Mouse (Mus musculus): ENCODE results near the gene Zfp282. TPM values are rescaled to one million over a fixed set of nuclear protein-coding genes. Genes with fewer than 3 reads are reported as not detected.

Zfp282 gene
- polyA plus RNA-seq, 1 experiment from 2014 or later, result 5.5 TPM

DNA sequence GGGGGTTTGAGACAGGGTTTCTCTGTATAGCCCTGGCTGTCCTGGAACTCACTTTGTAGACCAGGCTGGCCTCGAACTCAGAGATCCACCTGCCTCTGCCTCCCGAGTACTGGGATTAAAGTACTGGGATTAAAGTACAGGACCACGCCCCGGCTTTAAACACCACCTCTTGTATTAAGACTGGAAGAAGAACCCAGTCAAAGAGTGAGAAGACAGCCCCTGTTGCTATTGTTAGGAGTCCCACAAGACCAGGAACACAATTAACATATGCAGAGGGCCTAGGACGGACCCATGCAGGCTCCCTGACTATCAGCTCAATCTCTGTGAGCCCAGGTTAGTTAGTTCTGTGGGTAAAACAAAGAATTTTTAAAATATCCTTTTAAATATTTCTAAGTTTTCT lies 4.7 kb upstream of the Zfp282 start:
- H3K27ac ChIP-seq, result no peak overlapping the region
- 96% methylated on average over 5 of the region's 5 CpGs for WGBS (ENCODE audit: missing documents)
- H3K79me2 ChIP-seq (ENCODE audit: inconsistent target), result no peaks in the 10 kb centered on the region
- no peak overlapping the region for H3K4me3 ChIP-seq (ENCODE audit: inconsistent target)
- H3K36me3 ChIP-seq (ENCODE audit: inconsistent target), result no peaks in the 10 kb centered on the region

DNA sequence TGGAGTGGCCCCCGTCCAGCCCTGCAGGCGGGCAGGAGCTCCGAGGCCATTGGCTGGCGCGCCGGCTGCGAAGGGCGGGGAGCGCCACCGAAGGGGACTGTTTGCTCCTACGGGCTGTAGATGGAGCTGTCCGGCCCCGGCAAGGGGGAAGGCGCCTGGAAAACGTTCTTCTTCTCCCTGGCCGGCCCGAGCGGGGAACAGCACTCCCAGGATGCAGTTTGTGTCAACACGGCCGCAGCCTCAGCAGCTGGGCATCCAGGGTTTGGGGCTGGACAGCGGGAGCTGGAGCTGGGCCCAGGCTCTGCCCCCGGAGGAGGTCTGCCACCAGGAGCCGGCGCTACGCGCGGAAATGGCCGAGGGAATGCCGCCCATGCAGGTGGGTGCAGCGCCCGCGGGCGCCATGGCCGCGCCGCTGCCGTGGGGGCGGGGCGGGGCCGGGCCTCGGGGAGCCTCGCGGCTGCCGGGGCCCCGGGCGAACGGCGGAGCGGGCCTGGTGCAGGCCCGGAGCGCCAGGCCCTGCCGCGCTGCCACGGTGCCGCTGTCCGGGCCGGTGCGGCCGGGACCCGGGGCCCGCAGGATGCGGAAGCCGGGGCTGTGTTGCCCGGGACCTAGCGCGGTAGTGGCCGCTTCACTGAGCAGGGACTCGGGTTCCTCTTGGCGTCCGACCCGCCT lies 593 bp downstream of the Zfp282 start:
- WGBS (ENCODE audit: missing documents), result under 1% methylated on average over 58 of the region's 71 CpGs
- Histone ChIP-seq H3K79me2 (ENCODE audit: inconsistent target) (peaks cover 30% of the 10 kb centered on the region; the same call in 1 of the 2 replicates), H3K27ac (peak overlapping the region; percentile 59), H3K4me3 (ENCODE audit: inconsistent target) (peak overlapping the region; percentile 71), H3K36me3 (ENCODE audit: inconsistent target) (peaks cover 16% of the 10 kb centered on the region)

DNA sequence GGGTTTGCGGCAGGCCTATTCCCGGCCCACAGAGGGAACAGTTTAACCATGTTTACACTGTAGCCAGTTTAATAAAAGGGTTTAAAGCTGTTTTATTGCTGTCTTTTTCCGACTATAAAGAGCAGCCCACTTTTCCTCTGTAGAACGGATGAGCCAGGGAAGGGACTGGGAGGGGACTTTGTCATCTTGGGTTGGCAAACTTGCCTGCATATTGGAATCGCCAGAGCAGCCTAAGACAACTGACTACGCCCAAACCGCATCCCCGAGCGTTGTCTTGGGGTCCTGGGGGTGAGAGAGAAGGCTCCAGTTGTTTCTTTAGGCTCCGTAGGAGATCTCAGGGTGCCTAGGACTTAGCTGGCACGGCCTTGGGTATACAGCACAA lies 1.1 kb downstream of the Zfp282 start:
- H3K79me2 ChIP-seq (ENCODE audit: inconsistent target), result peaks cover 30% of the 10 kb centered on the region; the same call in 1 of the 2 replicates
- WGBS (ENCODE audit: missing documents), result 2% methylated on average over 11 of the region's 11 CpGs
- H3K4me3 ChIP-seq (ENCODE audit: inconsistent target), result peak overlapping the region; percentile 71
- H3K27ac ChIP-seq, result peak overlapping the region; percentile 59
- H3K36me3 ChIP-seq (ENCODE audit: inconsistent target), result peaks cover 16% of the 10 kb centered on the region

DNA sequence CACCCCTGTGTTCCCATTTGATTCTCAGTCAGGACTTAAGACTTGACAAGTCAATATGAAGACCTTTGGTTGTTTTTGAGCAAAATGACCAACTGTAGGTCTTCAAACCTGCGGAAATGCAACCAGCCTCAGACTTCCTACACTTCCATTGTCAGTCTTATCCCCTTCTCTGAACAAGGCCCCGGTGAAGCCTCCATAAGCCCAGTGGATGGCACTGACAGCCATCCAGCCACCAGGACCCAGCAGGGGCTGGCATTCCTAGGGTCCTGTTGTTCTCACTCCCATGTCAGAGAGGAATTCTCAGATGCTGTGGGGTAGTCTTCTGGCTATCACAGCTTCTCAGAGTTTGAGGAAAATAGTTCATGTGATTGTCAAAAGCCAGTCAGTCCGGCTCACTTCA lies 1.6 kb downstream of the Zfp282 start:
- 45% methylated on average over 3 of the region's 3 CpGs for WGBS (ENCODE audit: missing documents)
- peak overlapping the region; percentile 71 for H3K4me3 ChIP-seq (ENCODE audit: inconsistent target)
- H3K27ac ChIP-seq, result peak overlapping the region; percentile 59

DNA sequence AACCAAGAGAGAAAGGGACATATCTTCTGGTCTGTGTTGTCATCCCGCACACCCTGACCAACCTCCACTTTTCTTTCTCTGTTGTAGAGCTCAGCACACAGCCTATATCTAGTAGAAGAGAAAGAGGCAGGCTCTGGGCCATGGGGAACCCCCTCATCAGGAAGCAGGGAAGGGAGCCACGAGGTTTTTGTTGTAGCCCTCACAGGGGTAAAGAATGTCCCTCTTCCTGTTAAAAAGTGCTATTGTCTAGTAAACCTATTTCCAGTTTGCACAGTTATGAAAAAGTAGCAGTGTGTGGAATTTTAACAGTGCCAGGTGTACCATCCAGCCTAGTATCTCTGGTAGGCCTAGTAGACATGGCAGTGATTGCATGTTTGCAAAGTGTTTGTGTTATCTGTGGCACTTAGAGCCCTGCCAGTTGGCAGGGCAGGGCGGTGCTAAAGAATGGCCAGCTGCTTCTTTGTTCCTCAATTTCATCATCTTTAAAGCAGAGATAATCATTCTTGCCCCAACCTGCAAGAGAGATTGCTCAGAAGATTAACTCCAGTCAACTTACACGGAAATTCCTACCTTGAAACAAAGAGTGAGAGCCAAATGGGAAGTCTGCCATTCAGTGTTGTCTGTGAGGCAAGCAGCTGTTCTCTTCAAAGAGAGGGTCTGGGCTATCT lies 2.2 kb downstream of the Zfp282 start:
- 41% methylated on average over 4 of the region's 4 CpGs for WGBS (ENCODE audit: missing documents)
- H3K27ac ChIP-seq, result peak overlapping the region; percentile 59; the same call in 1 of the 2 replicates
- peaks cover 41% of the 10 kb centered on the region; the same call in 1 of the 2 replicates for H3K79me2 ChIP-seq (ENCODE audit: inconsistent target)
- peaks cover 27% of the 10 kb centered on the region for H3K36me3 ChIP-seq (ENCODE audit: inconsistent target)
- H3K4me3 ChIP-seq (ENCODE audit: inconsistent target), result peak overlapping the region; percentile 71; the same call in 1 of the 2 replicates

More for the DNA sequence above, 1.6 kb downstream of the Zfp282 start:
- Histone ChIP-seq H3K79me2 (ENCODE audit: inconsistent target) (peaks cover 35% of the 10 kb centered on the region; the same call in 1 of the 2 replicates), H3K36me3 (ENCODE audit: inconsistent target) (peaks cover 21% of the 10 kb centered on the region)

DNA sequence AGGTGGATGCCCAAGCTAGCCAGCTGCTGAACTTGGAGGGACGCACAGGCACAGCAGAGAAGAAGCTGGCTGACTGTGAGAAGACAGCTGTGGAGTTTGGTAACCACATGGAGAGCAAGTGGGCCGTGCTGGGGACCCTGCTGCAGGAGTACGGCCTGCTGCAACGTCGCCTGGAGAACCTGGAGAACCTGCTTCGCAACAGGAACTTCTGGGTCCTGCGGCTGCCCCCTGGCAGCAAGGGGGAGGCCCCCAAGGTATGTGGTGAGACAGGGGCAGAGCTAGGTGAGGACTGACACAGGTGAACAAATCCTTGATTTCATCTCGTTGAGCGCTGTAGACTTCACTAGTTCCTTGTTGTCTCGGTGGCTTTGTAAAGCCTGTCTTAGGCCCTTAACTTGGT lies 3.2 kb downstream of the Zfp282 start:
- H3K36me3 ChIP-seq (ENCODE audit: inconsistent target), result peaks cover 34% of the 10 kb centered on the region

DNA sequence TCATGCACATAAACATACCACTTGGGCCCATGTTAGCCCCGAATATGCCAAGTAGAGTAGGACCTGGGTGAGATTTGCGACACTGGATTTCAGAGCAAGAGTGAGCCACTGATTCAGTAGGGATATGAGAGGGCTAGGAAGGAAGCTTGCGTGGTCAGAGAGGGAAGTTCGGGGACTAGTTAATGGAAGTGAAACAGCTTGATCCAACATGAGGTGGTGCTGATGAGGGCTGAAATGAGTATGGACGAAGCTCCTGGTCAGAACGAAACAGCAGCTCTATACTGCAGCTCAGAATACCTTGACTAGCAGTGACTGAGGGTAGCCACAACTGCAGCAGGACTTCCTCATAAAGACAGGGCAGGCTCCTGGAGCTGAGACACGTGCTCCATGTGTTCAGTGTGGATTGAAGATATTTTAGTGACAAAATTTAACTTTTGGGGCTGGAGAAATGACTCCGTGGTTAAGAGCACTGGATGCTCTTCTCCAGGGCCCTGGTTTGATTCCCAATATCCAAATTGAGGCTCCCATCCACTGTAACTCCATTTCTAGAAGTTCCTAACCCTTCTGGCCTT lies 11.9 kb downstream of the Zfp282 start:
- WGBS (ENCODE audit: missing documents), result 40% methylated on average over 8 of the region's 8 CpGs
- Histone ChIP-seq H3K36me3 (ENCODE audit: inconsistent target) (peaks cover 44% of the 10 kb centered on the region), H3K4me3 (ENCODE audit: inconsistent target) (no peak overlapping the region), H3K79me2 (ENCODE audit: inconsistent target) (peaks cover 5% of the 10 kb centered on the region; the same call in 1 of the 2 replicates), H3K27ac (no peak overlapping the region)

More for the DNA sequence above, 3.2 kb downstream of the Zfp282 start:
- no peak overlapping the region for H3K4me3 ChIP-seq (ENCODE audit: inconsistent target)
- H3K27ac ChIP-seq, result no peak overlapping the region
- WGBS (ENCODE audit: missing documents), result 92% methylated on average over 9 of the region's 10 CpGs
- H3K79me2 ChIP-seq (ENCODE audit: inconsistent target), result peaks cover 43% of the 10 kb centered on the region; the same call in 1 of the 2 replicates

DNA sequence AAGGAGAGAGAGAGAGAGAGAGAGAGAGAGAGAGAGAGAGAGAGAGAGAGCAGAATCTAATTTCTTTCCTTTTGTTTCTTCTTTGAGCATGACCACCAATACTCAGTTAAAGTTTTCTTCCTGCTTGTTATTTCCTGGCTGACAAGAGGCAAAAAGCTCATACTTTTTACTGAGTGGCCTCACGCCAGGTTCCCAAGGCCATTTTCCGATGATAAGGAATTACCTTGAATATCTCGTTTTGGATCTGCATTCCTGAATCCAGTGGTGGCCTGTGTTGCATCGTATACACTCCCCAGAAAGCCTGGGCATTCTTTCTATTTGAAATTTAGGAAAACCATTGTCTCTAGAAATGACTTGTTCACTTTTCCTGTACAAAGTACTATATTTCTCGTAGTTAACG lies 22.4 kb downstream of the Zfp282 start:
- 94% methylated on average over 6 of the region's 6 CpGs for WGBS (ENCODE audit: missing documents)
- Histone ChIP-seq H3K79me2 (ENCODE audit: inconsistent target) (no peaks in the 10 kb centered on the region), H3K36me3 (ENCODE audit: inconsistent target) (peaks cover 62% of the 10 kb centered on the region)

DNA sequence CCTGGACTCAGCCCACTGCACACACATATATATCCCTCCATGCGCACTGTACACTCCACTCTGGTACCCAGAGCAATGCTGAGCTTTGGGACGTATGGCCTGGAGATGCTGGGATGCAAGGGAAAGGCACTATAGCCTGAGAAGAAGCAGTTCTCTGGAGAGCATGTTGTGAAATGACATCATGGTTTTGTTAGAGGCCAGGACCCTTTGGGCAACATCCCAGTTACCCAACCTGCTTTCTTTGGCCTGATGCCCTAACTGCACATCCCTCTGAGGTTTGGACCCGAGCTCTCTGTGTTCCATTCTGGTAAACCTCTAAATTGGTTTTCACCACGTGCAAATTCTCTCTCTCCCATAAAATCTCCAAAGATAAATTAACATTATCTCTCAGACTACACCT lies 26.6 kb downstream of the Zfp282 start:
- 86% methylated on average over 4 of the region's 4 CpGs for WGBS (ENCODE audit: missing documents)
- Histone ChIP-seq H3K36me3 (ENCODE audit: inconsistent target) (peaks cover 67% of the 10 kb centered on the region), H3K79me2 (ENCODE audit: inconsistent target) (no peaks in the 10 kb centered on the region), H3K27ac (no peak overlapping the region), H3K4me3 (ENCODE audit: inconsistent target) (no peak overlapping the region)

More for the DNA sequence above, 22.4 kb downstream of the Zfp282 start:
- no peak overlapping the region for H3K4me3 ChIP-seq (ENCODE audit: inconsistent target)
- no peak overlapping the region for H3K27ac ChIP-seq

DNA sequence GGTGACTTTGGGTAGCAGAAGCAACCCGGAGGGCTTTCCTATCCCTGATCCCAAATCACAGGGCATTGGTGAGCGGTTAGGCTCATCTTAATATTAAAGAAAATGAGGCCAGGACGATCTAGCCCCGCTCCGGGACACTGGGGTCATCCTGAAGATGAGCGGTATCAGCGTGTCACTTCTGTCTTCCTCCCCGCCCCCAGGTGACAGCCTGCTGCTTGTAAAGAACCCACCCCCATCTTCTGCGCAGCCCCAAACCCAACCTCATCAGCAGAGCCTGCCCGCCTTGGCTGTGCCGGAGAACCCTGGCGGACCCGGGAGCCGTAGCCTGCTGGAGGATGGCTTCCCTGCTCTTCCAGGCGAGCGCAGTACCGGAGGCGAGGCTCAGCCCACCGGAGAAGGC lies 27.4 kb downstream of the Zfp282 start:
- WGBS (ENCODE audit: missing documents), result 98% methylated on average over 19 of the region's 19 CpGs
- H3K79me2 ChIP-seq (ENCODE audit: inconsistent target), result no peaks in the 10 kb centered on the region
- H3K27ac ChIP-seq, result no peak overlapping the region
- peaks cover 62% of the 10 kb centered on the region for H3K36me3 ChIP-seq (ENCODE audit: inconsistent target)
- no peak overlapping the region for H3K4me3 ChIP-seq (ENCODE audit: inconsistent target)

DNA sequence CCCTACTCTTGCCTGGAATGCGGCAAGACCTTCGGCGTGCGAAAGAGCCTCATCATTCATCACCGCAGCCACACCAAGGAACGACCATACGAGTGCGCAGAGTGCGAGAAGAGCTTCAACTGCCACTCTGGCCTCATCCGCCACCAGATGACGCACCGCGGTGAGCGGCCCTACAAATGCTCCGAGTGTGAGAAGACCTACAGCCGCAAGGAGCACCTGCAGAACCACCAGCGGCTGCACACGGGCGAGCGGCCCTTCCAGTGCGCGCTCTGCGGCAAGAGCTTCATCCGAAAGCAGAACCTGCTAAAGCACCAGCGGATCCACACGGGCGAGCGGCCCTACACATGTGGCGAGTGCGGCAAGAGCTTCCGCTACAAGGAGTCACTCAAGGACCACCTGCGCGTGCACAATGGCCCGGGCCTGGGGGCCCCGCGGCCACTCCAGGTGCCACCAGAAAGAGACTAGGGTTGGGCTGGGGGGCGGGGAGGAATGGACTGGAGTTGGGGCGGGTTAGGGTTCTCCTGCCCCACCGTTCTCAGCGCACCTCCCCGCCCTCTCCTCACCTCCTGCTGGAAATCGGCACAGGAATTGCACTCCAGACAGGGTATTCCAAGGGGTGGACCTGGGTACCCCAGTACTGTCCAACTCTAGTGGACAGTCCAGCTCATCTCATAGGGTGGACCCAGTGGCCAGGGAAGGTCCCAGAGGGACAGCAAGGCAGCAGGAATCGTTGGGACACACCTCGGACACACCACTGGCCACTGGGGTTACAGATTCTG lies 28.1 kb downstream of the Zfp282 start:
- WGBS (ENCODE audit: missing documents), result 93% methylated on average over 43 of the region's 44 CpGs
- H3K4me3 ChIP-seq (ENCODE audit: inconsistent target), result no peak overlapping the region
- H3K27ac ChIP-seq, result no peak overlapping the region
- H3K36me3 ChIP-seq (ENCODE audit: inconsistent target), result peaks cover 54% of the 10 kb centered on the region
- no peaks in the 10 kb centered on the region for H3K79me2 ChIP-seq (ENCODE audit: inconsistent target)

DNA sequence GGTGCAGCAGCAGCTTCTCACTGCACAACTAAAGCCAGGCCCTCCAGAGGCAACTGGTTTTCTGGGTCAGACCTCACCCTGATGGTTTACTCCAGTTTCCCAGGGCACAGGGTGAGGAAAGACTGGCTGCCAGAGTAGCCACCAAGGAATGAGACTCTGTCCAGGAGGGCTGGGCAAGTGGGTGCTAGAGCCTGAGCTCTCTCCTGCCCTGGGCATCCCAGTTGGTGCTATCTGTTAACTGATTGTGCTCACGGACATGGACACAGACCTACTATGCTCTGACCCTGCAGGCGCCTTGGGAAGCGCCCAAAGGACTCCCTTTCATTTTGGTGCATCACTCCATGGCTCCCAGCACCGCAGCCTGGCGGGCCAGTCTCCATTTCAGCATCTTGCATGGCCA lies 29.3 kb downstream of the Zfp282 start:
- Histone ChIP-seq H3K79me2 (ENCODE audit: inconsistent target) (no peaks in the 10 kb centered on the region), H3K4me3 (ENCODE audit: inconsistent target) (no peak overlapping the region), H3K27ac (no peak overlapping the region), H3K36me3 (ENCODE audit: inconsistent target) (peaks cover 43% of the 10 kb centered on the region; the same call in 1 of the 2 replicates)
- 89% methylated on average over 5 of the region's 5 CpGs for WGBS (ENCODE audit: missing documents)

DNA sequence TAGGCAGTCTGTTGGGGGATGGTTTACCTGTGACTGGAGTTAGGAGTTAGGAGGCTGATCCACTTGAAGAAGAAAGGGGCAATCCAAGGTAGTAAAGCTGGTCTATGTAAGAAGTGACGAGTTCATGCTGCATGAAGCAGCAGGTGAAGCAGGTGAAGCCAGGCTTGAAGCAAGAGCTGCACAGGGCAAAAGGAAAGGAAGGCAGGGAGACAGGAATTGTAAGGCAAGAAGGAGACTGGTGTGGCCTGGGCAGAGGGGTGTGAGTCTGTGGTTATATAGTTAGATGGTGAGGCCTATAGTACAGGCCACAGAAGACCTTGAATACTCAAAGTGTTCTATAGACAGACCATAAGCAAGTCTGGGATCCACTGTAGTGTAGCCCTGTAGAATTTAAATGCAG lies 32.0 kb downstream of the Zfp282 start:
- Histone ChIP-seq H3K36me3 (ENCODE audit: inconsistent target) (0 out of 2 replicates have a peak, but pooled peaks cover 21% of the 10 kb centered on the region), H3K79me2 (ENCODE audit: inconsistent target) (no peaks in the 10 kb centered on the region), H3K27ac (no peak overlapping the region), H3K4me3 (ENCODE audit: inconsistent target) (no peak overlapping the region)
- 86% methylated on average over 1 of the region's 1 CpGs for WGBS (ENCODE audit: missing documents)

DNA sequence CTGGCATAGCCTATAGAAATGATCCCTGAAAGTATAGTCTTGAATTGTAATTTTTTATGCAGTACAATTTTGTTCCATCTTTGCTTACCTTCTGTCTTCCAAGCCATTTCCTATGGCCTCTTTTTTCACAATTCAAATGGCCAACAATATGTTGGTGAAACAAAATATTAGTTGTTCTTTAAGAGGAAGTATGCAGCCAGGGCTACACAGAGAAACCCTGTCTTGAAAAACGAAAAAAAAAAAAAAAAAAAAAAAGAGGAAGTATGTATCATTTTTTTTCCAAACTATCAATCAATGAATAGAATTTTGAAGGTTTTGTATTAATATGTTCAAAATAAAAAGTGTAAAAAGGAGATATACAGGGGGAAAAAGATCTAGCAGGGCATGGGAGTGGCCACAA lies 34.6 kb downstream of the Zfp282 start:
- 0 out of 2 replicates have a peak, but pooled peaks cover 2% of the 10 kb centered on the region for H3K36me3 ChIP-seq (ENCODE audit: inconsistent target)
- no peaks in the 10 kb centered on the region for H3K79me2 ChIP-seq (ENCODE audit: inconsistent target)
- H3K27ac ChIP-seq, result no peak overlapping the region
- H3K4me3 ChIP-seq (ENCODE audit: inconsistent target), result no peak overlapping the region
- WGBS (ENCODE audit: missing documents), result no CpG with 5 or more reads among the region's 1 CpGs
